Mouse (Mus musculus) B cell, adult 2 months (primary cell): ENCODE measurements around the gene Cacnb3.

Source experiments
- DNase-seq, 2 experiments: peaks; one replicate each; pipeline ENCODE4 v3.0.0; 2022

The Cacnb3 gene

GRCm38 (mm10) chr15:98636517-98636916 is 5.9 kb downstream of the Cacnb3 start:
- no peak for DNase-seq

GRCm38 (mm10) chr15:98637155-98637554 is 6.5 kb downstream of the Cacnb3 start:
- DNase-seq: no peak

GRCm38 (mm10) chr15:98640157-98640556 is 9.5 kb downstream of the Cacnb3 start:
- DNase-seq: no peak

- no peak for DNase-seq
Measured at GRCm38 (mm10) chr15:98644406-98644805, 13.8 kb downstream of the Cacnb3 start.

- DNase-seq: no peak
Measured at GRCm38 (mm10) chr15:98645057-98646026, 14.7 kb downstream of the Cacnb3 start.

- no peak for DNase-seq
Measured at GRCm38 (mm10) chr15:98646737-98647136, 16.1 kb downstream of the Cacnb3 start.

- no peak for DNase-seq
Measured at GRCm38 (mm10) chr15:98647308-98647707, 16.7 kb downstream of the Cacnb3 start.

GRCm38 (mm10) chr15:98648071-98648470 is 17.4 kb downstream of the Cacnb3 start:
- no peak for DNase-seq

- DNase-seq: no peak
Measured at GRCm38 (mm10) chr15:98651431-98651830, 20.8 kb downstream of the Cacnb3 start.

- DNase-seq: no peak
Measured at GRCm38 (mm10) chr15:98652174-98652573, 21.5 kb downstream of the Cacnb3 start.

- DNase-seq: no peak
Measured at GRCm38 (mm10) chr15:98656982-98657751, 26.5 kb downstream of the Cacnb3 start.

- DNase-seq: no peak
Measured at GRCm38 (mm10) chr15:98662198-98662566, 31.5 kb downstream of the Cacnb3 start.

GRCm38 (mm10) chr15:98662567-98663545 is 32.2 kb downstream of the Cacnb3 start, which contains the start of gene Ddx23:
TSS of gene Ddx23 (minus strand) at chr15:98662894.
- DNase-seq: peak; percentile 94 to 96

GRCm38 (mm10) chr15:98664042-98664907 is 33.6 kb downstream of the Cacnb3 start:
- peak in 1 of 2 experiments; percentile 15 for DNase-seq

GRCm38 (mm10) chr15:98672592-98672991 is 42.0 kb downstream of the Cacnb3 start:
- DNase-seq: no peak

GRCm38 (mm10) chr15:98673732-98674131 is 43.1 kb downstream of the Cacnb3 start:
- DNase-seq: no peak

- DNase-seq: no peak
Measured at GRCm38 (mm10) chr15:98674284-98674993, 43.8 kb downstream of the Cacnb3 start.

- DNase-seq: no peak
Measured at GRCm38 (mm10) chr15:98674994-98675545, 44.4 kb downstream of the Cacnb3 start.

GRCm38 (mm10) chr15:98675634-98676250 is 45.1 kb downstream of the Cacnb3 start:
- DNase-seq: no peak

GRCm38 (mm10) chr15:98676471-98676870 is 45.8 kb downstream of the Cacnb3 start:
- DNase-seq: peak in 1 of 2 experiments; percentile 27
